Mouse (Mus musculus): ENCODE measurements around the gene Gm10644. TPM values are rescaled to one million over a fixed set of nuclear protein-coding genes. Genes with fewer than 3 reads are reported as not detected.

Gm10644 gene
- polyA plus RNA-seq, 1 experiment = 0.62 TPM

DNA sequence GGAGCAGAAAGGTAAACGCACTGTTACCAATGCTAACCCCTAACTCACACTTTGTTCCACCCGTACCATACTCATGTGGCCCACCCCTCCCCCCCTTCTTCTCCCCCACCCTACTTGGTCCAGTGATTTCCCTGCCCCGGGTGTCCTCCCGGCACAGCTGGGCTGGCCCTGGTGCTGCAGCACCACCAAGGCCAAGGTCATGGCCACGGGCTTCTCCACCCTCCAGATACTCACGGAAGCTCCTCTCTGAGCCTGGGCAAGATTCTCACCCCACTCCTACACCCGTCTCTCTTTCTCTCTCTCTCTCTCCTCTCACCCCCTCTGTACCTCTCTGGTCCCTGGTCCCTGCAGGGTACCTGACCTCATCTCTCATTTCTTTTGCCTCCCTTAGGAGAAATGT is 28.7 kb downstream of the Gm10644 start:
- TF ChIP-seq CTCF (IDR thresholded peaks at IDR 0.05; ENCODE audit: borderline replicate concordance, extremely low read depth, insufficient read depth, insufficient read length) (no peak), POLR2A (IDR thresholded peaks at IDR 0.05; ENCODE audit: borderline replicate concordance, extremely low read depth, insufficient read depth, insufficient read length, poor library complexity, severe bottlenecking) (no peak)
- DNase-seq (ENCODE audit: low read depth) = no peak

DNA sequence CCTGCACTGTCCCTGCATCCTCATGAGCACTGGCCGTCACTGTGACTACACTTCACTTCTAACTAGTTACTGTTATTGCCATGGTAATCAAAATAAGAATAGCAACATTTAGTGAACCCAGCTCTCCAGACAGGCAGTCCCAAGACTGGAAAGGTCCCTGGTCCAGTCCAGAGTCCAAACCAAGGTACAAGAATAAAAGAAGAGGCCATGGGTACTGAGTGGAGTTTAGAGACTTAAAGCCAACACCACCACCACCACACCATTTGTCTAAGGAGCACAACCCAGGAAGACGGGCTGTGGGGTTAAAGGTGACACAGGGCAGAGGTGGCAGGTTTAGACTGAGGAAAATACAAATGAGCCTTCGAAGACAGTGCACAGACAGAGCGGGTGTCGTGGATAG is 30.4 kb downstream of the Gm10644 start:
- no peak for DNase-seq (ENCODE audit: low read depth)
- TF ChIP-seq POLR2A (IDR thresholded peaks at IDR 0.05; ENCODE audit: borderline replicate concordance, extremely low read depth, insufficient read depth, insufficient read length, poor library complexity, severe bottlenecking) (no peak), CTCF (IDR thresholded peaks at IDR 0.05; ENCODE audit: borderline replicate concordance, extremely low read depth, insufficient read depth, insufficient read length) (no peak)

DNA sequence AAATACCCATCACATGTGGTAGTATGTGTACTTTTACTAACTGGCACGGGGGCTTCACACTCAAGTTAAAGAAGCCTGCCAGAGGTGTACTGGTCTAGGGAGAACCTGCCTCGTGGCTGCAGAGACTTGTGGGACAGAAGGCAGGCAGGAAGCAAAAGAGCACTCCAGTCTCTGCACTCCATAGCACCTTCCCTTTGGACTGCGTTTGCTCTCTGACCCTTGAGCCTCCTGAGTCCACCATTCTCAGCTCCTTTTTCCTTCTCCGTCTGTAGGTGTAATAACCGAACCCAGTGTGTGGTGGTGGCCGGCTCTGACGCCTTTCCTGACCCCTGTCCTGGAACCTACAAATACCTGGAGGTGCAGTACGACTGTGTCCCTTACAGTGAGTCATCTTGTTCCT is 32.3 kb downstream of the Gm10644 start:
- TF ChIP-seq POLR2A (IDR thresholded peaks at IDR 0.05; ENCODE audit: borderline replicate concordance, extremely low read depth, insufficient read depth, insufficient read length, poor library complexity, severe bottlenecking) (no peak), CTCF (IDR thresholded peaks at IDR 0.05; ENCODE audit: borderline replicate concordance, extremely low read depth, insufficient read depth, insufficient read length) (no peak)
- no peak for DNase-seq (ENCODE audit: low read depth)

DNA sequence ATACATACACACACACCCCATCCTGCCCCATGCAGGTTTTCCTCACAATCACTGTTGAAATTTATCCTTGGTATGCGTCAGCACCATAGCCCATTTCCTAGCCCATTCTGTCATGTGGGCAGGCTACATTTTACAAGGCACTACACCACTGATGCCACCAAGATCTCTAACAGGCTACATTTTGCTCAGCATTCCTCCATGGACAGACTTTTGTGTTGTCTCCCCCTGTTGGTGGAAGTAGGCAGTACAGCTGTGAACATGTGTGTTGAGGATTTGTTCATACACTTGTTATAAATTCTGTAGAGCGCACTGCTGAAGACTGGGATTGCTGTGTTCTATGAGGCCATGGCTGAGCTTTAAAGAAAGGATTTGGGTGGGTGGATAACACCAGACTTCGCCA is 33.4 kb downstream of the Gm10644 start:
- TF ChIP-seq POLR2A (IDR thresholded peaks at IDR 0.05; ENCODE audit: borderline replicate concordance, extremely low read depth, insufficient read depth, insufficient read length, poor library complexity, severe bottlenecking) = no peak
- peak; percentile 86; the same call in 1 of the 2 replicates for TF ChIP-seq CTCF (IDR thresholded peaks at IDR 0.05; ENCODE audit: borderline replicate concordance, extremely low read depth, insufficient read depth, insufficient read length)
- peak; percentile 89 for DNase-seq (ENCODE audit: low read depth)

DNA sequence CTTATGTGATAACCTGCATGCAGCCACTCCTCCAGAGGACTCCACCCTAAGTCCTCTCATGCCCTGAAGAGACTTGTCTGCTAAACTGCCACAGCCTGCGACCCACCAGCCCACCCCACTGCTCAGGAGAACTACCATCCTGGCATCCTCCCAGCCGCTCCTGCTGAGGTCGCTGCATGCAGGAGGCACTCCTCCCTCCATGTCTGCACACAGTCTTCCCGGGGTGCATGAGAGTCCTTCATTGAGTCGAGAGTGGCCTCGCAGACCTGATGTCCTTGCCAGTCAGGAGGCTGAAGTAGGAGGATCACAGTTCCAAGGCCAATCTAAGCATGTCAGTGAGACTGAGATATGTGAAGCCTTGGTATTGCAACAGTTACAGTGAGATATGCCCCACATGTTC is 37.4 kb downstream of the Gm10644 start:
- DNase-seq (ENCODE audit: low read depth) = no peak
- no peak for TF ChIP-seq POLR2A (IDR thresholded peaks at IDR 0.05; ENCODE audit: borderline replicate concordance, extremely low read depth, insufficient read depth, insufficient read length, poor library complexity, severe bottlenecking)
- TF ChIP-seq CTCF (IDR thresholded peaks at IDR 0.05; ENCODE audit: borderline replicate concordance, extremely low read depth, insufficient read depth, insufficient read length) = no peak

DNA sequence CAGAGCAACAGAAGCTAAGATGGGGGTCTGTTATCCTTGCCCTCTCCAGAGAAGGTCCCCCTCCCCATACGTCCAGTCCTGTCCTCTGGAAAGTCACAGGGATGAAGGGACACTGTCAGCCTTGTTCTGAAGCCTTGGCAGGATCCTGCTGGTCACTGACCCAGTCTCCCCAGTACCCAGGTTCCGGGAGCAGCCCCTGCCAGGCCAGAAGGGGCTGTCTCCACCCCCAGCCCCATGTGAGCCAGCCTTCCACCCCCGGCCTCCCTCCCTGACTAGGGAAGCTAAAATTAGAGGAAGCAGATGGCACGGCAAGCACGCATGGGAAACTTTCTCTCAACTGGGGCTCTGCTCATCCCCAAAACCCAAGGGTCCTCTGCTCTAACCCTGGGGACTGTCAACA is 39.0 kb downstream of the Gm10644 start:
- no peak for DNase-seq (ENCODE audit: low read depth)
- TF ChIP-seq POLR2A (IDR thresholded peaks at IDR 0.05; ENCODE audit: borderline replicate concordance, extremely low read depth, insufficient read depth, insufficient read length, poor library complexity, severe bottlenecking) (no peak), CTCF (IDR thresholded peaks at IDR 0.05; ENCODE audit: borderline replicate concordance, extremely low read depth, insufficient read depth, insufficient read length) (no peak)

DNA sequence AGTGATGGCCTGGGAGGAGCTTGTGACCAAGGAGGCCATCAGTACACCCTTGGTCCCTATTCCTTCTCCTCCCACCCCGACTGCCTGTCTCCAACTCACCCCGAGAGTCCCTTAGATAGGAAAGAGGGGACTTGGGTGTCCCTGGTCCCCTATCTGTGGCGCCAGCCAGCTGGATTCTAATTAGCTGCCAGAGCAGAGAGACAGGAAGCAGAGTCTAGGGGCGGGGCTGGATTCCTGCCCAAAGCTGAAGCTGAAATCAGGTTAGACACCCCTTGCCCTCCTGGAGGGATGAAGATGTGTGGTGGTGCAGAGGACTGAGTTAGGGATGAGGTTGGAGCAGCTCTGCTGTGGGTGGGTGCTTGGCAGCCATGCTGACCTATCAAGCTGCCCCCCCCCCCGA is 40.1 kb downstream of the Gm10644 start:
- peak; percentile 17 for DNase-seq (ENCODE audit: low read depth)
- no peak for TF ChIP-seq POLR2A (IDR thresholded peaks at IDR 0.05; ENCODE audit: borderline replicate concordance, extremely low read depth, insufficient read depth, insufficient read length, poor library complexity, severe bottlenecking)
- TF ChIP-seq CTCF (IDR thresholded peaks at IDR 0.05; ENCODE audit: borderline replicate concordance, extremely low read depth, insufficient read depth, insufficient read length) = no peak

DNA sequence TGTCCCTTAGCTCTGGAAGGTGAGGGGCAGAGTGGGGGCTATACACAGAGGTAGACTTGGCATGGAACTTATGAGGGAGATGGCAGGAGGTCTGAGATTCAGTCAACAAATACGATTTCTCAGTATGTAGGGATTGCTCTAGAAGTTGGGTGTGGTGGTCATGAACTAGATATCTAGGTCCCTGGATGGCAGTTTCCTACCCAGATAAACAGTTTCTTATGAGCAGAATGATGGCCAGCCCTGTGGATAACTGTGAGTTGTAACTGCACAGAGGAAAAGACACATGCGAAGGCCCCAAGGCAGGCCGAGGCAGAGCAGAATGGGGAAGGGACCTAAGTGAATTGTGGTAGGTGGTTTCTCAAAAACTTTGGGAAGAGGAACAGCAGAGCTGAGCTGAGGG is 40.8 kb downstream of the Gm10644 start:
- DNase-seq (ENCODE audit: low read depth) = no peak
- no peak for TF ChIP-seq POLR2A (IDR thresholded peaks at IDR 0.05; ENCODE audit: borderline replicate concordance, extremely low read depth, insufficient read depth, insufficient read length, poor library complexity, severe bottlenecking)

DNA sequence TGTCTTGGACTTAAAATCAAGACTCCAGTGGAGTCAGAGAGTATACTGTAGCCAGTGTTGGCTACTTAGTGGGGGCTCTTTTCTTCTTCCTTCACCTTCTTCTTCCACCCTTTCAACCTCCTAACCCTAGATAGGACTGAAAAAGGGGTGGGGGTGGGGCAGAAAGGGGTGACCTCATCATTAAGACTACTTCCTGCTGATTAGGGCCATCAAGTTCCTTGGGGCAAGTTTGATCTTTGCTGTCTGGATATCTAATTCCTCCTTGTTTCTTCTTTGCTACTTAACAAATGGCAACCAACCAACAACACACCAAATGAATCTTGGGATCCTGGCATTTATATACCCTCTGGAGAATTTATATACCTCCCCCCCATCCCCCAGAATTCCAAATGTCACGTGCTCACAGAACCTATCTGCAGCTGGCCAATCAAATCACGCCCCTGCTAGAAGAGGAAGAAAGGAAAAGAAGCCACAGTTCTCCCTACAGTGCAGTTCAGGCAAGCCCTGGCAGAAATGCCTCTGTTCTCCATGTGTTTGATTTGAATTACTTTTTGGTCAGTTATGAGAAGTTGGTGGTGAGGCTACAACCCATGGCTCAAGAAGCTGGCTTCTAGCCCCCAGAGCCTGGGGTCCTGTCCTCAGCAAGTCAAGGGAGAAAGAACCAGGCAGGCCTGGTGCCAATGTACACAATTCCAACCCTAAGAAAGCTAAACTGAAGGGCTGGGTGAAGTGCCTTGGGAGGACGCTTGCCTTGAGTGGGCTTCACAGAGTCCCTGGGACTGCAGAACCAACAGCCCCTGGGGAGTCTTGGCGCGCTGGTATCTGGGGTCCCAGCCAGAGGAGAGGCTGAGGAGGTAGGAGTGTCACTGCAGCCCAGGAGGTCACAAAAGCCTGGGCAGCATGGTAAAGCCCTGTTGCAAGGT is 42.9 kb downstream of the Gm10644 start:
- no peak for TF ChIP-seq CTCF (IDR thresholded peaks at IDR 0.05; ENCODE audit: borderline replicate concordance, extremely low read depth, insufficient read depth, insufficient read length)
- TF ChIP-seq POLR2A (IDR thresholded peaks at IDR 0.05; ENCODE audit: borderline replicate concordance, extremely low read depth, insufficient read depth, insufficient read length, poor library complexity, severe bottlenecking) = no peak
- DNase-seq (ENCODE audit: low read depth) = no peak

DNA sequence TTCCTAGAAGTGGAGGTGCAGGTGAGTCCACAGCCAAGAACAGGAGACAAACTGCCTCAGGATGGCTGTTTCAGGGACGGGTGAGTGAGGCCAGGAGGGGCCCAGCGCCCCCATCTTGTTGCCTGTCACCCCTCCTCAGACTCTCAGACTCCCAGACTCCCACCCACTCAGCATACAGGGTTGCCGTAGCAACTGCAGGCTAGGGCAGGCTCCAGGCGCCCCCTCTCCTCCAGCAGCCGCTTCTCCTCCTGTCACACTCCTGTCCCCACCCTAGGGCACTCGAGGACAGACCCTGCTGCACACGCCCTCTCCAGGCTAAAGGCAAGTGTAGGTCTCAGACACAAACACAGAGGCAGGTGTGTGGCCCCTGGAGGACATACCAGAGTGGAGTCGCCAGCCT is 45.7 kb downstream of the Gm10644 start:
- TF ChIP-seq POLR2A (IDR thresholded peaks at IDR 0.05; ENCODE audit: borderline replicate concordance, extremely low read depth, insufficient read depth, insufficient read length, poor library complexity, severe bottlenecking) (no peak), CTCF (IDR thresholded peaks at IDR 0.05; ENCODE audit: borderline replicate concordance, extremely low read depth, insufficient read depth, insufficient read length) (no peak)
- no peak for DNase-seq (ENCODE audit: low read depth)

DNA sequence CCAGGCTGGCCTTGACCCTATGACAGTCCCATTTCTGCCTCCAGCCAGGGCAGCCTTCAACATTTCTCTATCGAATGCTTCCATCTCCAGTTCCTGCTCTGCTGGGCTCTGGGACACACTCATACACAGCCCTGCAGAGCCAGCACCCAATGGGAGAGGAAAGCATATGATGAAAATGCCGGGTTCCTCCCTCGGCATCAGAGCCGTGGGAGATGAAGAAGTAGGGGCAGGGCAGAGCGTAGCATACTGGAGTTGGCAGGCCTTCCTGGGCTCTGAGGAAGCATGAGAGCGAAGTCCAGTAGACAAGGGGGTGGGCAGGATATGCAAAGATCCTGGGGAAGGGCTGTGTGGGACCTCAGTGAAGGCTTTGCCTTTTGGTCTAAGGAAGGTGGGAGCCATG is 46.4 kb downstream of the Gm10644 start:
- no peak for DNase-seq (ENCODE audit: low read depth)
- no peak for TF ChIP-seq POLR2A (IDR thresholded peaks at IDR 0.05; ENCODE audit: borderline replicate concordance, extremely low read depth, insufficient read depth, insufficient read length, poor library complexity, severe bottlenecking)
- TF ChIP-seq CTCF (IDR thresholded peaks at IDR 0.05; ENCODE audit: borderline replicate concordance, extremely low read depth, insufficient read depth, insufficient read length) = no peak
